13 mouse cellular contexts compared by ENCODE assay signal in the genomic region with DNA sequence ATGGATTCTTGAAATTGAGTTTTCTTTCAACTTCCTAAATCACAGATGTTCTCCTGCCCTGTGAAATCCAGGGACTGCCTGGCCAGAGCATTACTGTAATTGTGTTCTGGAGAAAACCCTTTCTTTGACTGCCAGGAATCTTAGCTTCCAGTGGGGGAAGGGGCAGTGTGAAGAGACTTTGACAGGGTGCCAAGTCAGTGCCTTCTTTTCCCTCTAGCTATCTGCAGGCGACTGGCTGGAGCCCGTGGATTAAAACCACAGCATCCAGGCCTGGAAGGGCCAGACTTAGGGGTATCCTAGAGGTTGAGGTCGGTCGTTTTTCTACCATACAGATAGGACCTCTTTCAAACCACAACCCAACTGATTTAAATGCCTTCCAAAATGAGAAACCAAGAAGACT. TPM values are rescaled to one million over a fixed set of nuclear protein-coding genes. Genes with fewer than 3 reads are reported as not detected.
DNase-seq lines count a peak whose midpoint lies in the region; ATAC-seq and TF ChIP-seq lines count a peak whose summit lies in the region.
"Had no signal": no experiment of that assay in that cellular context is flagged by ENCODE, and none has a peak within 500 bp of the region (broad histone marks: within the 10 kb centered on the region; RNA-seq: fewer than 3 reads in every experiment).

No protein-coding gene starts in this region.

- H3K27ac ChIP-seq in heart, embryonic 12.5 days (ENCODE audit: poor library complexity, severe bottlenecking), result peak overlapping the region; percentile 5; the same call in 1 of the 2 replicates
- no peak overlapping the region for H3K27ac ChIP-seq in lung, embryonic 16.5 days (ENCODE audit: low read length)
- no peak overlapping the region for H3K27ac ChIP-seq in heart, postnatal 0 days (ENCODE audit: low read depth)
- H3K27ac ChIP-seq: embryonic facial prominence, embryonic 15.5 days; hindbrain, embryonic 10.5 days had no signal

- peaks cover 8% of the 10 kb centered on the region for H3K4me1 ChIP-seq in heart, embryonic 12.5 days (replicated peaks)
- H3K4me1 ChIP-seq in lung, embryonic 16.5 days (replicated peaks; ENCODE audit: control insufficient read depth, insufficient read depth, low read length), result peaks cover 6% of the 10 kb centered on the region
- H3K4me1 ChIP-seq in heart, postnatal 0 days (ENCODE audit: control insufficient read depth, insufficient read depth), result no peaks in the 10 kb centered on the region; the same call in 1 of the 2 replicates

- H3K9ac ChIP-seq in heart, embryonic 12.5 days, result no peak overlapping the region
- no peak overlapping the region for H3K9ac ChIP-seq in lung, embryonic 16.5 days (ENCODE audit: low read length)
- no peak overlapping the region for H3K9ac ChIP-seq in heart, postnatal 0 days (replicated peaks; ENCODE audit: low read depth, low read length)
- H3K9ac ChIP-seq: embryonic facial prominence, embryonic 15.5 days had no signal

- H3K4me3 ChIP-seq in heart, embryonic 12.5 days, result no peak overlapping the region
- H3K4me3 ChIP-seq in lung, embryonic 16.5 days (ENCODE audit: low read length), result no peak overlapping the region
- no peak overlapping the region for H3K4me3 ChIP-seq in heart, postnatal 0 days (ENCODE audit: low read depth, low read length)
- H3K4me3 ChIP-seq: embryonic facial prominence, embryonic 15.5 days; hindbrain, embryonic 10.5 days had no signal

- peak overlapping the region; percentile 16; the same call in 1 of the 2 replicates for H3K4me2 ChIP-seq in heart, embryonic 12.5 days
- no peak overlapping the region for H3K4me2 ChIP-seq in lung, embryonic 16.5 days (ENCODE audit: low read depth, low read length)
- H3K4me2 ChIP-seq in heart, postnatal 0 days (ENCODE audit: low read depth, low read length), result no peak overlapping the region
- H3K4me2 ChIP-seq: embryonic facial prominence, embryonic 15.5 days had no signal

- TF ChIP-seq EP300 in heart, postnatal 0 days (IDR thresholded peaks at IDR 0.05; ENCODE audit: low read depth), result no peak

- TF ChIP-seq CTCF in heart, postnatal 0 days (IDR thresholded peaks at IDR 0.05; ENCODE audit: low read depth), result no peak

- DNase-seq in adrenal gland, adult 2 months, result peak; percentile 19
- no peak for DNase-seq in adrenal gland, adult 8-10 months
- DNase-seq in heart, postnatal 36 days, result no peak
- no peak for DNase-seq in lung, postnatal 25 days (ENCODE audit: low spot score)
- peak; percentile 55 for DNase-seq in heart, postnatal 0 days (ENCODE audit: low spot score)
- no peak for DNase-seq in thymus, postnatal 4 days
- DNase-seq: cerebellum, adult 11-12 months; spleen, adult 18-20 months had no signal

- H3K9me3 ChIP-seq in heart, embryonic 12.5 days (replicated peaks), result no peaks in the 10 kb centered on the region
- H3K9me3 ChIP-seq in lung, embryonic 16.5 days (ENCODE audit: control insufficient read depth, low read length), result no peaks in the 10 kb centered on the region
- H3K9me3 ChIP-seq in heart, postnatal 0 days (replicated peaks; ENCODE audit: control insufficient read depth, low read length), result no peaks in the 10 kb centered on the region
- H3K9me3 ChIP-seq: embryonic facial prominence, embryonic 15.5 days; hindbrain, embryonic 10.5 days had no signal

- H3K27me3 ChIP-seq in heart, embryonic 12.5 days (replicated peaks), result no peaks in the 10 kb centered on the region
- H3K27me3 ChIP-seq in lung, embryonic 16.5 days (ENCODE audit: control insufficient read depth, insufficient read depth, low read depth, low read length), result no peaks in the 10 kb centered on the region
- H3K27me3 ChIP-seq in heart, postnatal 0 days (ENCODE audit: control insufficient read depth, insufficient read depth, low read length), result no peaks in the 10 kb centered on the region
- H3K27me3 ChIP-seq: embryonic facial prominence, embryonic 15.5 days had no signal

- WGBS in heart, embryonic 12.5 days, result 23% methylated on average over 4 of the region's 4 CpGs
- WGBS in lung, embryonic 16.5 days, result 42% methylated on average over 4 of the region's 4 CpGs
- 14% methylated on average over 4 of the region's 4 CpGs for WGBS in heart, postnatal 0 days

- intact Hi-C loops in heart, postnatal 36 days (cut with DNase I), result no loop called here

- peak; percentile 45; the same call in 1 of the 2 replicates for ATAC-seq in heart, embryonic 12.5 days (ENCODE audit: insufficient number of reproducible peaks, low FRiP score)
- peak; percentile 80; the same call in 1 of the 2 replicates for ATAC-seq in lung, embryonic 16.5 days (ENCODE audit: low read depth)
- ATAC-seq in heart, postnatal 0 days (ENCODE audit: insufficient read depth, low read depth), result 0 out of 2 replicates have a peak, but pooled peaks have one; percentile 33
- ATAC-seq: activated CD4-positive, CD25-positive, alpha-beta regulatory T cell, adult 4 months had no signal

- peaks cover 10% of the 10 kb centered on the region for H3K36me3 ChIP-seq in heart, embryonic 12.5 days
- H3K36me3 ChIP-seq in lung, embryonic 16.5 days (ENCODE audit: control insufficient read depth, insufficient read depth, low read length), result no peaks in the 10 kb centered on the region
- no peaks in the 10 kb centered on the region for H3K36me3 ChIP-seq in heart, postnatal 0 days (replicated peaks; ENCODE audit: control insufficient read depth, insufficient read depth, low read length)
- H3K36me3 ChIP-seq: embryonic facial prominence, embryonic 15.5 days had no signal

RNA-seq across cellular contexts. Expression of gene Bmpr2, which starts 37.5 kb away (rescaled TPM):
- 10 to 100 TPM; 47.6 to 71.5 TPM for total RNA-seq in adrenal gland, adult 2 months (2021)
- polyA plus RNA-seq in adrenal gland, adult 2 months (2012; rRNA removed), result 4.2 and 7.3 TPM in 2 replicates
- 10 to 100 TPM; 64.0 to 68.1 (median 66.2) TPM for total RNA-seq in adrenal gland, adult 8-10 months (2022)
- polyA plus RNA-seq in heart, embryonic 12.5 days (2016; fragmentation: Nextera tagmentation; extraction: Ambion mirVana), result 8.7 and 11.1 TPM in 2 replicates
- total RNA-seq in heart, postnatal 36 days (2021), result 10 to 100 TPM; 46.1 to 46.3 TPM
- 9.0 and 9.4 TPM in 2 replicates for polyA plus RNA-seq in lung, embryonic 16.5 days (2015; fragmentation: Nextera tagmentation; extraction: Ambion mirVana)
- 30.5 and 38.5 TPM in 2 replicates for total RNA-seq in heart, postnatal 0 days (2014; rRNA removed; ENCODE audit: low replicate concordance)
- 5.3 and 6.1 TPM in 2 replicates for polyA plus RNA-seq in heart, postnatal 0 days (2015; fragmentation: Nextera tagmentation; extraction: Ambion mirVana)

RNA-seq across cellular contexts. Expression of gene Nop58, which starts 40.9 kb away (rescaled TPM):
- total RNA-seq in adrenal gland, adult 2 months (2021), result 100 to 1,000 TPM in 1 of 2 experiments, 10 to 100 TPM in 1; 87.4 to 129 TPM
- polyA plus RNA-seq in adrenal gland, adult 2 months (2012; rRNA removed), result 16.8 and 18.9 TPM in 2 replicates
- 10 to 100 TPM; 78.0 to 99.9 (median 83.9) TPM for total RNA-seq in adrenal gland, adult 8-10 months (2022)
- 186 and 187 TPM in 2 replicates for polyA plus RNA-seq in heart, embryonic 12.5 days (2016; fragmentation: Nextera tagmentation; extraction: Ambion mirVana)
- total RNA-seq in heart, postnatal 36 days (2021), result 10 to 100 TPM; 24.0 to 32.1 TPM
- 188 and 207 TPM in 2 replicates for polyA plus RNA-seq in lung, embryonic 16.5 days (2015; fragmentation: Nextera tagmentation; extraction: Ambion mirVana)
- total RNA-seq in heart, postnatal 0 days (2014; rRNA removed; ENCODE audit: low replicate concordance), result 30.7 and 31.1 TPM in 2 replicates
- 70.5 and 82.0 TPM in 2 replicates for polyA plus RNA-seq in heart, postnatal 0 days (2015; fragmentation: Nextera tagmentation; extraction: Ambion mirVana)

RNA-seq across cellular contexts. Expression of gene Sumo1, which starts 55.0 kb away (rescaled TPM):
- total RNA-seq in adrenal gland, adult 2 months (2021), result 100 to 1,000 TPM; 112 to 132 TPM
- polyA plus RNA-seq in adrenal gland, adult 2 months (2012; rRNA removed), result 3.4 and 3.8 TPM in 2 replicates
- total RNA-seq in adrenal gland, adult 8-10 months (2022), result 100 to 1,000 TPM; 139 to 180 (median 145) TPM
- polyA plus RNA-seq in heart, embryonic 12.5 days (2016; fragmentation: Nextera tagmentation; extraction: Ambion mirVana), result 254 TPM in 2 replicates
- 10 to 100 TPM; 60.7 to 62.3 TPM for total RNA-seq in heart, postnatal 36 days (2021)
- polyA plus RNA-seq in lung, embryonic 16.5 days (2015; fragmentation: Nextera tagmentation; extraction: Ambion mirVana), result 366 and 371 TPM in 2 replicates
- total RNA-seq in heart, postnatal 0 days (2014; rRNA removed; ENCODE audit: low replicate concordance), result 68.9 and 71.3 TPM in 2 replicates
- 186 and 199 TPM in 2 replicates for polyA plus RNA-seq in heart, postnatal 0 days (2015; fragmentation: Nextera tagmentation; extraction: Ambion mirVana)

Comparison
In these comparisons a context has a peak if more than half of its experiments do, and no peak if none do; other contexts are left out.
1. DNase-seq: peak in adrenal gland, adult 2 months (single experiment) and heart, postnatal 0 days (single experiment); none in adrenal gland, adult 8-10 months (single experiment), heart, postnatal 36 days (0 of 2), lung, postnatal 25 days (single experiment) and thymus, postnatal 4 days (single experiment).
2. Peak in every context shown above with its lines, with median percentiles within 50 percentile points of each other: ATAC-seq.